Mouse (Mus musculus): ENCODE measurements around the gene Tom1l2.

Tom1l2 gene

DNA sequence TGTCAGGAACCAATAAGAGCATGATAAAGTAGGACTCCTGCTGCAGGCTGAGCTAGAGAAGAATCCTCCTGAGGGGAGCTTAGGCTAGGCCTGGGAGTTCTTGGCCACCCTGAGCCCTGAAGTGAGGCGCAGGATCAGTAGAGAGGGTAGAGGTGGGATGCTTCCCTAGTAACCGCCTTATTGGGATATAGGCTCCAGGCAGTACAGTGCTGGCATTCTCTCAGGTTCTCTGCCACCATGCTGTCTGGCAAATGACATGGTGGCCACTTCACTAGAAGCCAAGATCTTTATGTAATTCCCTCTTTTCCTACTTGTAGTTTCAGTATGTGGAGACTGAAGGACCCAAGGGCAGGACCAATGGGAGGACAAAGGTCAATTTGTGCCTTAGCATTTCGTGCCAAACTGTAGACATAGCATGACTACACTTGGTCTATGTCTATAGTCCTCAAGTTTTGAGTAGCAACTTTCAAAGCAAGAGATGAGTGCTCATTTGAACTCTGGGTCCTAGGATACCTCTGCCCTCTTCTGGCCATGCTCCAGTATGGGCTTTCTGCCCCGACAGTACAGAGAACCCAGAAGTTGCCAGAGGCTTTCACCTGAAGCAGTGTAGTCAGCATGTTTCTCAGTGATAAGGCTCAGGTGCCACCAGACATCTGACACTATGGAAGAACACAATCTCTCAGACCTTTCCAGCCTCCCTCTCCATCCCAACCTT is 87.3 kb downstream of the Tom1l2 start:
- in situ Hi-C loops (cut with MboI), result no loop called here

DNA sequence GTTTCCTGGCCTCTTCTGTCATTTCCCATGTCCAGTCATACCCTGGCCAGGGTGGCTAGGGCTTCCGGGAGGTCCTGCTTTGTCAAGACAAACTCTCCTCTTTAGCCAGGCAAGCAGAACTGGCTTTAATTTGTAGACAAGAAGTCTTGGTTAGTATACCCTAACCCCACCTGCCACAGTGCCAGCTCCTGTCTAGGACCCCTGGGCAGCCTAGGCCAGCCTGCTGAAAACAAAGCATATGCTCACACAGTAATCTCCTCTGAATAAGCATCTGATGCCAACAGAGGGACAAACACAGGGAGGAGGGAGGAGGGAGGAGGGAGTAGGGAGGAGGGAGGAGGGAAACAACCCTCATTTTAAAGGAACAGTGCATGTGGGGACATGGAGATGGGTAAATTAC is 88.1 kb downstream of the Tom1l2 start:
- in situ Hi-C loops (cut with MboI), result no loop called here

DNA sequence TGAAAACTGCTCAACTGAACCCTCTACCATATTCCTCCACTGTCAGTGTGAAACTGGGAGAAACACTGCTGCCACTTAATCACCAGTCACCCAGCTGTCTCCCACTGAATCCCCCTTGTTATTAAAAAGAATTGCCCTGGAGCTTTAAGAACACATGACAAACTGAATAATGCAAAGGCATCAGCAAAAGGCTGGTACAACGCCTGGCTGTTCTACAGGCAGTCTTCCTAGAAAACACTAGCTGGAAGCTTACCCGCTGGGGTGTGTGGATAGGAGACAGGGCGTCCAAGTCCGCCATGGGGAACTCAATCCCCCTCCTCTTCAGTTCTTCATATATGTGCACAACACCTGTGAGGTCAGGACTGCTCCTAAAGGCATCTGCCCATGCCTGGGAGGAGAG is 90.3 kb downstream of the Tom1l2 start:
- in situ Hi-C loops (cut with MboI), result no loop called here

- in situ Hi-C loops (cut with MboI), result no loop called here
Observed at GRCm38 (mm10) chr11:60260743-60261142, 92.0 kb downstream of the Tom1l2 start.

DNA sequence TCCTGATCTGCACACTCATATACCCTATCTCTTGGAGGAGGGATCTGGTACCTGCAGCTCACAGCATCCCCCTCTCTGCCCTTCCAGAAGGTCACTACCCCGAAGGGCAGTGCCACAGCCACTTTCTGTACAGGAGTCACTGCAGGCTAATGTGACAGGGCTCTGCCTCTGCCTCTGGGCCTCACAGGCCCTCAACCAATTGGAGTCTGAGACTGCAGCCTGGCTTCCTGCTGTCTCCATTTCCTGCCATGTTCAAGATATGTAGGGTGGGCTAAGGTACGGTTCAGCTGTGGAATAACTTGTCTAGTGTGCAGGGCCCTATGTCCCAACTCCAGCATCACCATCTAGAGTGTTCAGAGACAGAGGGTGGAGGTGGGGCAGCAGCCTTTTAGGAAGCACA is 95.0 kb downstream of the Tom1l2 start:
- in situ Hi-C loops (cut with MboI), result no loop called here

DNA sequence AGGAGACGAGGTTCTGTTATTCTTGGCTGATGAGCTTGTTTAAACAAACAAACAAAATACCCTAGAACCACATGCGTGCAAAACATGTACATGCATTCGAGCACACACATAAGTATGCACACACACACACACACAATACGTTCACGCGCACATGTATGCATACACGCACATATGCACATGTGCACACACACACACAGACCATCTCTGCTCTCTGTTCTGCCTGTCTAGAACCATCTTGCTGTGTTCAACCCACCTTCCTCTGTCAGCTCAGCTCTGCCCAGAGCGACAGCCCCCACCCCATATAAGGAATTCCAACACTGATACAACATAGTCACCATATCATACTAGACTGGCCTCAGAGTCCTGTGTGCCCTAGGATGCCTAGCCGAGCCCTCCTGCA is 96.0 kb downstream of the Tom1l2 start:
- in situ Hi-C loops (cut with MboI), result no loop called here

GRCm38 (mm10) chr11:60256176-60256681 is 96.5 kb downstream of the Tom1l2 start:
- in situ Hi-C loops (cut with MboI), result no loop called here

GRCm38 (mm10) chr11:60255639-60256038 is 97.1 kb downstream of the Tom1l2 start:
- in situ Hi-C loops (cut with MboI), result no loop called here

DNA sequence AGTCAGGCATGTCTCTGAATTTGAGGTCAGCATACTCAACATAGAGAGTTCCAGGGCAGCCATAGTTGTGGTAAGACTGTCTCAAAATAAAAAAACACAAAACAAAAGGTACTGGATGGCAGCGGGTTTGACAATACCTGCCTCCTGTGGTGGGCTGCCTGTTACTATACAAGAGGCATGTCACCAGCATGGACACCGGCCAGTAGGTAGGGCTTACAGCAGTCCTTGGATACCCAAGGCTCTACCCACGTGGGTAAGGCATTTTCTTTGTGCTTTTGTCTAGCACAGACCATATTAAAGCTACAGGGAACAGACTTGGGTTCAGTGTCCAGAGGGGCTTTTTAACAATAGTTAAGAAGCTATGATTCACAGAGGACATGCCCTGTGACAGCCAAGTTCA is 97.5 kb downstream of the Tom1l2 start:
- in situ Hi-C loops (cut with MboI), result no loop called here

- in situ Hi-C loops (cut with MboI), result no loop called here
Observed at GRCm38 (mm10) chr11:60254308-60254707, 98.4 kb downstream of the Tom1l2 start.

- in situ Hi-C loops (cut with MboI), result no loop called here
Observed at GRCm38 (mm10) chr11:60253546-60253945, 99.2 kb downstream of the Tom1l2 start.

GRCm38 (mm10) chr11:60250971-60251643 is 101.6 kb downstream of the Tom1l2 start:
- in situ Hi-C loops (cut with MboI), result no loop called here

DNA sequence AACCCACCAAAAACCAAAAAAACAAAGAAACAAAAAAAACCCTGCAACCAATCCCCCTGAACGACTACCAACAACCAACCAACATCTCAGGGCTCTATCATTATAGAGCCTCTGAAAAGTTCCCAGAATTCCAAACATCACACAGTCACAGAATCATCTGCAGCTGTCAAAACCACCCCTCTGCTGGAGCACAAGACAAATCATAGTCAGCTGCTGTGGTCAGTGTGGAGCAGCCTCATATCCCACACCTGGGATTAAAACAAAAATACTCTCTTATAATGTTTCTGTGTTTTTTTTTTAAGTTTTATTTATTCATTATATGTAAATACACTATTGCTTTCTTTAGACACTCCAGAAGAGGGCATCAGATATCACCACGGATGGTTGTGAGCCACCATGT is 102.8 kb downstream of the Tom1l2 start:
- in situ Hi-C loops (cut with MboI), result no loop called here

DNA sequence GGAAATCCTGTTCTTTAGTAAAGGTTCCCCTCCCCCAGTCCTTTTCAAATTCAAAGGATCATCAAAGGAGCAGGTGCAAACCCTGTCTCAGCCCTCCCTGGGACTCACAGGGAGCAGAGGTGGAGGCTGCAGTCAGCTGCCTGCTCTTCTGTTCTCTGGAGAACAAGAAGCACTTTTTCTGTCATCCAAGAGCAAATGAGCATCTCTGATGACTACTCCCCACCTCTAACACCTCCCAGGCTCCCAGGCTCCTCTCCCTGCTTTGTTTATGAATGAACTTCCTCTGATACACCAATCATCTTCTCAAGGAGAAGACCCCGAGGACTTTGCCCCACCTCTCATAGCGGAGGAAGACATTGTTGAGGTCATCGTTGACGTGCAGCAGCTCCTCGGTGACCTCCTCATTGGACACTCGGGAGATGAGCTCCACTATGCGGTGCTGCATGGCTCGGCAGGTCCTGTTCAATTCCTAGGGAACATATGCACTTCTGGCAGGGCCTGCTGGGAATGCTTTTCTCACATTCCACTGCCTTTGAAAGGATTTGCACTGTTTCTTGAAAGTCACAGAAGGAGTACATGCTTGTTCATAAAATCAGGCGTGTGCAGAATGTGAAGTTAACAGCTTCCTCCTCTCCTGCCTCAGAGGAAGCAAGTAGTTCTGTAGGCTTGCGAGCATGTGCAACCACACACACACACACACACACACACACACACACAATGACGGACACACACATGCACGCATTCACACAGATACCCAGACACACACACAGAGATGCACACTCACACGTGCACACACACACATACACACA is 103.9 kb downstream of the Tom1l2 start:
- in situ Hi-C loops (cut with MboI), result no loop called here

- in situ Hi-C loops (cut with MboI), result no loop called here
Observed at GRCm38 (mm10) chr11:60247753-60248550, 104.8 kb downstream of the Tom1l2 start.

GRCm38 (mm10) chr11:60246077-60246476 is 106.6 kb downstream of the Tom1l2 start:
- in situ Hi-C loops (cut with MboI), result no loop called here

- in situ Hi-C loops (cut with MboI), result no loop called here
Observed at GRCm38 (mm10) chr11:60244503-60245143, 108.1 kb downstream of the Tom1l2 start.

DNA sequence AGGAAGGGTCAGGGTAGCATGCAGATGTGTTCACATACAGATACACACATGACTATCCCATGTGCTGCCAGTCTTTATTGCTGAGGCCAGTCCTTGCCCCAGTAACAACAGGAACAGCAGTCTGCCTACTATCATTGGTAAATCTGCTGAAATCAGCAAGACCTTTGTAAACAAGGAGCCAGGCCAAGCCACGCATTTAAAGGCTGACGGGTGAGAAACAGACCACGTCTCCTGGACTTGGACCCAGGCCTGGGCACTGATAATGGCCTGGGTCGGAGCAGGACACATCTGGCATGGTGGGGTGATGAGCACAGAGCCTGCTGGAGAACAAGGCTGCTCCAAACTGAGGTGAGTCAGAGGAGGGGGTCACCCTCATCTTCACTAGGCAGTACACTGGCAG is 112.2 kb downstream of the Tom1l2 start:
- in situ Hi-C loops (cut with MboI), result no loop called here

- in situ Hi-C loops (cut with MboI), result no loop called here
Observed at GRCm38 (mm10) chr11:60235351-60235750, 117.4 kb downstream of the Tom1l2 start.

DNA sequence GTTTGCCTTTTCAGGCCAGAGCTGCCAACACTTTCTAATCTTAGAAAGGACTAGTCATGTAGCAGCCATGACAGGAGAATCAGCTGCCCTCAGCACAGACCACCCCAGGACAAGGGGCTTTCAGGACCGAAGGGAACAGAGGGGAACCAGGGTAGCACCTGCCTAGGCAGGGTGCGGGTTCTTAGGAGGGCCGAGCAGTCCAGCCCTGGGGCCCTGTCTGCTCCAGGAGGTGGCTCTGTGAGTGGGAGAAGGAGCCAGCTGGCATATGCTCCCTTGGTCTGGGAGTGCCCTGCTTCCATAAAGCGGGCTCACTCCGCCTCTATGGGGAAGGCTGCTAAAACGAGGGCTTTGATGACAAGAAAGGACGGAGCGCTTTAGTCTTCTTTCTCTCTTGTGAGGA is 119.5 kb downstream of the Tom1l2 start:
- in situ Hi-C loops (cut with MboI), result no loop called here

DNA sequence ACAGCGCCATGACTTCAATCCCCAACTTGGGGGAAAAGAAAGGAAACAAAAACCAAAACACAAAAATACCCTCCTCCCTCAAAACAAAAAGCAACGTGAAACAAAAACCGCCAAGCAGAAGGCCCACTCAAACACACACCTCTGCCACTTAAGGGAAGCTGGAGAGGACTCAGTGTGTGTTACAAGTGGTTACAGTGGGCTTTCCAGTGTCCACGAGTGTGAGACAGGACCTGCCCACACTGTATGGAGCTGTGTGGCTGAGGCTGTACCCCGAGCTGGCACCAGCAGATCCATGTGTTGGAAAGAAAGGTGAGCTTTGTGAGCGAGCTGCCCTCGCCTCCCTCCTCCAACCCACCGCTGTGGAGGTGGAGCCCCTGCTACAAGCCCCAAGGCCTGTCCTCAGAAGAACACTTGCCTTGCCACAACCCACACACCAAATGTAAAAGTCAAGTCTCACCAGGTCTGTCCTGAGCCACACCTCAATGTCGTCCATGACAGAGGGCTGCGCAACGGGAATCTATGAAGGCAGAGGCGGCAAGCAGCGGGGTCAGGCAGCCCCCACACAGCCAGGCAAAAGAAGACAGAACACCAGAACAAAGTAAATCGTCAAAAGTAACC is 120.2 kb downstream of the Tom1l2 start:
- in situ Hi-C loops (cut with MboI), result no loop called here

Measured in mature B cell (primary cell).